Mouse (Mus musculus): ENCODE results near the gene Acsm3. TPM values are rescaled to one million over a fixed set of nuclear protein-coding genes. Genes with fewer than 3 reads are reported as not detected.

Acsm3 gene
- total RNA-seq, 1 experiment = not detected

- in situ Hi-C loops (cut with MboI; ENCODE audit: low sequenced_read_pairs in 2 of 2, unreplicated experiment in 2 of 2) = no loop called here
- no peaks in the 10 kb centered on the region for H3K9me3 ChIP-seq (ENCODE audit: control insufficient read depth, insufficient read depth, low read depth, low read length)
- peaks cover under 1% of the 10 kb centered on the region; the same call in 1 of the 2 replicates for H3K36me3 ChIP-seq (ENCODE audit: control insufficient read depth, insufficient read depth, low read length, poor library complexity, severe bottlenecking)
- H3K4me3 ChIP-seq (ENCODE audit: insufficient read depth in 1 of 2, low read depth in 1 of 2, low read length in 2 of 2, poor library complexity in 1 of 2, severe bottlenecking in 1 of 2) = no peak overlapping the region
- no peak for TF ChIP-seq CHD2 (IDR thresholded peaks at IDR 0.05; ENCODE audit: low read depth, low read length)
- no peak for TF ChIP-seq MAFK (IDR thresholded peaks at IDR 0.05; ENCODE audit: insufficient read depth, low read depth, low read length)
- no peak for TF ChIP-seq ZNF384 (IDR thresholded peaks at IDR 0.05; ENCODE audit: low read depth, low read length)
- no peak for TF ChIP-seq ZC3H11A (IDR thresholded peaks at IDR 0.05; ENCODE audit: borderline replicate concordance, low read depth, low read length)
- no peak for TF ChIP-seq HCFC1 (IDR thresholded peaks at IDR 0.05; ENCODE audit: borderline replicate concordance, insufficient read depth, low read length)
- no peaks in the 10 kb centered on the region for H3K4me1 ChIP-seq (ENCODE audit: control insufficient read depth in 2 of 2, insufficient read depth in 2 of 2, low read length in 2 of 2, poor library complexity in 1 of 2)
- no peak for DNase-seq (ENCODE audit: low read depth, low spot score)
- H3K9ac ChIP-seq (ENCODE audit: insufficient read depth, low read depth, low read length, poor library complexity, severe bottlenecking) = no peak overlapping the region
- H3K27ac ChIP-seq (ENCODE audit: insufficient read depth, low read depth, low read length, poor library complexity, severe bottlenecking) = no peak overlapping the region
These were observed 39.8 kb downstream of the Acsm3 start for GRCm38 (mm10) chr7:119800488-119800887.

DNA sequence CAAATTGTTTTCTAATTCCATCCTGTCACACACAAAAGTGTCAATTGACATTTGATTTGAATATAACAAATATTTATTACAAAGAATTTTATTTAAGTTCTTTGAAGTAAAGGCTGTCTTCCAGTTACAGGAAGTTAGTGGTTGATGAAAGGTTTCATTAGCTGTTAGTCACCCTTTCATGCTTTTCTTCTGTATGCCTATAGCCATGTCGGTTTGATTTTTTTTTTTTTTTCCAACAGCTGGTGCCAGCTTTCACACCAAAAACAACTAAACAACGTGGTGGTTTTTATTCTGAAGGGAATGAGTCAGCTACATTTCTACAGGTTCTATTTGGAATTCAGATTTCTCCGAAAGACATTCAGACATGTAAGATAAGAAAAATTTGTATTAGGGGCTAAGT, 40.3 kb downstream of the Acsm3 start:
- H3K36me3 ChIP-seq (ENCODE audit: control insufficient read depth, insufficient read depth, low read length, poor library complexity, severe bottlenecking) = peaks cover 2% of the 10 kb centered on the region; the same call in 1 of the 2 replicates
- no peak for DNase-seq (ENCODE audit: low read depth, low spot score)
- no peaks in the 10 kb centered on the region for H3K9me3 ChIP-seq (ENCODE audit: control insufficient read depth, insufficient read depth, low read depth, low read length)
- no peak overlapping the region for H3K4me3 ChIP-seq (ENCODE audit: insufficient read depth in 1 of 2, low read depth in 1 of 2, low read length in 2 of 2, poor library complexity in 1 of 2, severe bottlenecking in 1 of 2)
- TF ChIP-seq HCFC1 (IDR thresholded peaks at IDR 0.05; ENCODE audit: borderline replicate concordance, insufficient read depth, low read length) (no peak), ZNF384 (IDR thresholded peaks at IDR 0.05; ENCODE audit: low read depth, low read length) (no peak), CHD2 (IDR thresholded peaks at IDR 0.05; ENCODE audit: low read depth, low read length) (no peak), ZC3H11A (IDR thresholded peaks at IDR 0.05; ENCODE audit: borderline replicate concordance, low read depth, low read length) (no peak), MAFK (IDR thresholded peaks at IDR 0.05; ENCODE audit: insufficient read depth, low read depth, low read length) (no peak)
- in situ Hi-C loops (cut with MboI; ENCODE audit: low sequenced_read_pairs in 2 of 2, unreplicated experiment in 2 of 2) = no loop called here
- H3K4me1 ChIP-seq (ENCODE audit: control insufficient read depth in 2 of 2, insufficient read depth in 2 of 2, low read length in 2 of 2, poor library complexity in 1 of 2) = no peaks in the 10 kb centered on the region
- no peak overlapping the region for H3K27ac ChIP-seq (ENCODE audit: insufficient read depth, low read depth, low read length, poor library complexity, severe bottlenecking)
- no peak overlapping the region for H3K9ac ChIP-seq (ENCODE audit: insufficient read depth, low read depth, low read length, poor library complexity, severe bottlenecking)

- Histone ChIP-seq H3K4me1 (ENCODE audit: control insufficient read depth in 2 of 2, insufficient read depth in 2 of 2, low read length in 2 of 2, poor library complexity in 1 of 2) (peaks cover 0 to 2% of the 10 kb centered on the region in 2 experiments; a peak in 2 of 4 replicates), H3K36me3 (ENCODE audit: control insufficient read depth, insufficient read depth, low read length, poor library complexity, severe bottlenecking) (peaks cover 2% of the 10 kb centered on the region; the same call in 1 of the 2 replicates), H3K9me3 (ENCODE audit: control insufficient read depth, insufficient read depth, low read depth, low read length) (no peaks in the 10 kb centered on the region), H3K27ac (ENCODE audit: insufficient read depth, low read depth, low read length, poor library complexity, severe bottlenecking) (no peak overlapping the region), H3K9ac (ENCODE audit: insufficient read depth, low read depth, low read length, poor library complexity, severe bottlenecking) (no peak overlapping the region), H3K4me3 (ENCODE audit: insufficient read depth in 1 of 2, low read depth in 1 of 2, low read length in 2 of 2, poor library complexity in 1 of 2, severe bottlenecking in 1 of 2) (no peak overlapping the region)
- TF ChIP-seq MAFK (IDR thresholded peaks at IDR 0.05; ENCODE audit: insufficient read depth, low read depth, low read length) (no peak), ZNF384 (IDR thresholded peaks at IDR 0.05; ENCODE audit: low read depth, low read length) (no peak), HCFC1 (IDR thresholded peaks at IDR 0.05; ENCODE audit: borderline replicate concordance, insufficient read depth, low read length) (no peak), ZC3H11A (IDR thresholded peaks at IDR 0.05; ENCODE audit: borderline replicate concordance, low read depth, low read length) (no peak), CHD2 (IDR thresholded peaks at IDR 0.05; ENCODE audit: low read depth, low read length) (no peak)
- in situ Hi-C loops (cut with MboI; ENCODE audit: low sequenced_read_pairs in 2 of 2, unreplicated experiment in 2 of 2) = no loop called here
- no peak for DNase-seq (ENCODE audit: low read depth, low spot score)
These were observed 46.7 kb downstream of the Acsm3 start for GRCm38 (mm10) chr7:119807396-119807795.

DNA sequence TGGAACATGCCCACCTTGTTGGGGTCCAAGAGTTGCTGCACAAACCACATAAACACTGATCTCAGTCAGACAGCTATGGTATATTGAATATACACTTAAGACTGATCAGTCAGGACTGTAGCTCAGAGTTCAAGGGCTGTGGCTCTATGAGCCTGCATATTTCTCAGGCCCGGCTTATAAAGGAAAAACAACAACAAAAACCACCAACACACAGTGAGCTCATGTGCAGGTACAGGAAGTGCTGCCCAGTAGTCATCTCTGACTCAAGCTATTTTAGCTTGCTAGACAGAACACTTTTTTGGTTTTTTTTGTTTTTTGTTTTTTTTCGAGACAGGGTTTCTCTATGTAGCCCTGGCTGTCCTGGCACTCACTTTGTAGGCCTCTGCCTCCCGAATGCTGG, 48.0 kb downstream of the Acsm3 start:
- peaks cover 2% of the 10 kb centered on the region; the same call in 1 of the 2 replicates for H3K36me3 ChIP-seq (ENCODE audit: control insufficient read depth, insufficient read depth, low read length, poor library complexity, severe bottlenecking)

More for the DNA sequence above, 48.0 kb downstream of the Acsm3 start:
- TF ChIP-seq ZC3H11A (IDR thresholded peaks at IDR 0.05; ENCODE audit: borderline replicate concordance, low read depth, low read length) (no peak), CHD2 (IDR thresholded peaks at IDR 0.05; ENCODE audit: low read depth, low read length) (no peak), MAFK (IDR thresholded peaks at IDR 0.05; ENCODE audit: insufficient read depth, low read depth, low read length) (no peak), ZNF384 (IDR thresholded peaks at IDR 0.05; ENCODE audit: low read depth, low read length) (no peak), HCFC1 (IDR thresholded peaks at IDR 0.05; ENCODE audit: borderline replicate concordance, insufficient read depth, low read length) (no peak)
- no peak overlapping the region for H3K27ac ChIP-seq (ENCODE audit: insufficient read depth, low read depth, low read length, poor library complexity, severe bottlenecking)
- H3K4me3 ChIP-seq (ENCODE audit: insufficient read depth in 1 of 2, low read depth in 1 of 2, low read length in 2 of 2, poor library complexity in 1 of 2, severe bottlenecking in 1 of 2) = no peak overlapping the region
- H3K4me1 ChIP-seq (ENCODE audit: control insufficient read depth in 2 of 2, insufficient read depth in 2 of 2, low read length in 2 of 2, poor library complexity in 1 of 2) = peaks cover 0 to 2% of the 10 kb centered on the region in 2 experiments; a peak in 2 of 4 replicates
- DNase-seq (ENCODE audit: low read depth, low spot score) = no peak
- in situ Hi-C loops (cut with MboI; ENCODE audit: low sequenced_read_pairs in 2 of 2, unreplicated experiment in 2 of 2) = no loop called here
- no peaks in the 10 kb centered on the region for H3K9me3 ChIP-seq (ENCODE audit: control insufficient read depth, insufficient read depth, low read depth, low read length)
- no peak overlapping the region for H3K9ac ChIP-seq (ENCODE audit: insufficient read depth, low read depth, low read length, poor library complexity, severe bottlenecking)
